Mouse (Mus musculus) E14TG2a.4 (cell line): ENCODE results near the gene Mef2a.

Experiments
- H3K27me3 ChIP-seq: 2 replicates; pipeline ENCODE4 v1.6.1; 2014; ENCODE audit warnings: low read length, control low read depth; ENCODE audit not compliant: insufficient read depth
- H3K36me3 ChIP-seq: 2 replicates; pipeline ENCODE4 v1.6.1; 2014; ENCODE audit warnings: low read length, control low read depth; ENCODE audit not compliant: insufficient read depth
- H3K4me1 ChIP-seq: replicated peaks from 2 replicates; pipeline ENCODE4 v1.6.1; 2014; ENCODE audit warnings: low read depth, low read length, control low read depth
- H3K4me3 ChIP-seq: replicated peaks from 2 replicates; pipeline ENCODE4 v1.5.1; 2014; ENCODE audit warnings: mild to moderate bottlenecking, low read length
- H3K9me3 ChIP-seq: 2 replicates; pipeline ENCODE4 v1.6.1; 2014; ENCODE audit warnings: low read length, control low read depth
- CTCF ChIP-seq: conservative IDR thresholded peaks from 2 replicates; pipeline ENCODE4 v1.5.1; 2014; ENCODE audit warnings: low read length
- NANOG ChIP-seq: IDR thresholded peaks from 2 replicates; pipeline ENCODE4 v1.6.1; 2014; ENCODE audit warnings: borderline replicate concordance, low read length, mixed read lengths
- POU5F1 ChIP-seq: IDR thresholded peaks from 2 replicates; pipeline ENCODE4 v1.6.1; 2014; ENCODE audit warnings: low read length, borderline replicate concordance

Mef2a gene

DNA sequence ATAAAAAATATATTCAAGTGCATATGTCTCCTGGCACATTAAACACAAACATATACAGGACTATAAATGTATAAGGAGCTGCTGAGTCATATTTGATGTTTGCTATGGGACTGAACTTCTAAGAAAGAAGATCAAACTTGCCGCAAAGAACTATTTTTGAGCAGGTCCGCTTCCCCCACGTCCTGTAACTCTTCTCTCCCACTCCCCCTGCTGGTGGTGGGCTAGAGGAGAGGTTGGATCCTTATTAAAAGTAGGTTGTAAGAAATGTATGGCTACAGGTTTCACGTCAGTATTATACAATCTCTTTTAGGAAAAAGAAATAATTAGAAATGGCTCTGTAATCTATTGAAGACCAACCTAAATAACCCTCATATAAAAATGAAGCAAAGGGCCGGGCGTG lies 19.0 kb downstream of the Mef2a start:
- Histone ChIP-seq H3K9me3 (no peaks in the 10 kb centered on the region), H3K4me3 (no peak overlapping the region), H3K4me1 (peaks cover 4% of the 10 kb centered on the region), H3K27me3 (no peaks in the 10 kb centered on the region), H3K36me3 (no peaks in the 10 kb centered on the region)
- TF ChIP-seq CTCF = no peak
- no peak for TF ChIP-seq NANOG
- TF ChIP-seq POU5F1 = no peak

DNA sequence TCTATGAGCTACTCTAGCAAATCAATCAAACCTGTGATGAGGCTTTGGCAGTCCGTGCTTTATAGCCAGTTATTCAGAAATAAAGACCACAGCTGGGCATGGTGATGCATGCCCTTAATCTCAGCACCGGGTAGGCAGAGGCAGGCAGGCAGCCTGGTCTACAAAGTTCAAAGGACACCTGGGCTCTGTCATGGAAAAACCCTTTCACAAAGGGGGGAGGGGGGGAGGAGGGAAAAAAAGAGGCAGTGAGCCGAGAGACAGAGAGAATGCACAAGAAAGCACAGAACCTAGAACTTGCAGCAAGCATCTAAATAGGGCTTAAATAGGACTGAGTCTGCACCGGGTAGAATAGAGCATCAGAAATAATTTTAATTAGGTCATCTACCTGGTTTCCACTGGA lies 19.7 kb downstream of the Mef2a start:
- TF ChIP-seq NANOG (no peak), POU5F1 (no peak), CTCF (no peak)
- Histone ChIP-seq H3K27me3 (no peaks in the 10 kb centered on the region), H3K9me3 (no peaks in the 10 kb centered on the region), H3K36me3 (no peaks in the 10 kb centered on the region), H3K4me1 (peaks cover 4% of the 10 kb centered on the region), H3K4me3 (no peak overlapping the region)

DNA sequence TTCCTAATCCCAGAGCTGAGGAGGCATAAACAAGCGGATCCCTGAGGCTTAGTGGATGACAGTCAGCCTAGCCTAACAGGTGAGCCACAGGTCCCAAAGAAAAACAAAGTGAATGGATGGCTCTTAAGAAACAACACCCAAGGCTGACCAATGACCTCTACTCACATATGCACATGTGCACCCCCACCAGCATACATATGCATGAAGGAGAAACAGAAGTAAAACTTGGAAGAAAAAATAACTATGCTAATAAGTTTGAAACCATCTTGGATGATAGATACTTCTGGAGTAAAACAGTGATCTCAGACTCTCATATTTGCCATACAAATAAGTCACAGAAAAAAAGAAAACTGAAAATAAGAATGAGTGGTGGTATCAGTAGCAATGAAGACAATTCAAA lies 28.2 kb downstream of the Mef2a start:
- TF ChIP-seq NANOG = no peak
- TF ChIP-seq CTCF = no peak
- no peak for TF ChIP-seq POU5F1
- no peaks in the 10 kb centered on the region; the same call in none of the 2 replicates for H3K4me1 ChIP-seq
- H3K27me3 ChIP-seq = no peaks in the 10 kb centered on the region
- H3K4me3 ChIP-seq = no peak overlapping the region
- H3K9me3 ChIP-seq = no peaks in the 10 kb centered on the region
- H3K36me3 ChIP-seq = no peaks in the 10 kb centered on the region

DNA sequence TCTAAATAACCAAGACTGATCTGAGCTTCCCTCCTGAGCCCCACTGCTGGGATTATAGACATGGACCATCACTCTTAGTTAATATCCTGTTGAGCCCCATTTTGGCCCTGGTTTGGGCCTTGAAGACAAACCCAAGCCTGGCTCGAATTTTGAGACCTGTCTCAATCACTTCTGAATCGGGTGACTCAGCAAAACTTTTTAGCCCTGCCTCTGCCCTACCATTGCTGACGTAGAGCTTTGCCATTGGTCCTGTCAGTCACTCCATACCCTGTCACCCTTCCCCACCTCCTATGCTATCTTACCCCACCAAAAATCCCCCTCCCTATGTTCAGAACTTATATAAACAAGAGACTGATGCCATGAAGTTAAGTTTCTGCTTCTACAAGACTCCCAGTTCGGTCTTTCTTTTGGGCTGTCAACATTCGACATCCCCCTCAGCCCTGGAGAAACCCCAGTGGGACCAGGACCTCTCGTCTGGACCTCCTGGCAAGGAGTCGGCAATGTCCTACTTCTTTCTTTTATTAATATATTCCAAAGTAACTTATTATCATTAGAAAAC lies 30.5 kb downstream of the Mef2a start:
- Histone ChIP-seq H3K4me3 (no peak overlapping the region), H3K9me3 (no peaks in the 10 kb centered on the region), H3K4me1 (no peaks in the 10 kb centered on the region; the same call in none of the 2 replicates), H3K27me3 (no peaks in the 10 kb centered on the region), H3K36me3 (no peaks in the 10 kb centered on the region)
- TF ChIP-seq POU5F1 = no peak
- TF ChIP-seq CTCF = no peak
- TF ChIP-seq NANOG = no peak

DNA sequence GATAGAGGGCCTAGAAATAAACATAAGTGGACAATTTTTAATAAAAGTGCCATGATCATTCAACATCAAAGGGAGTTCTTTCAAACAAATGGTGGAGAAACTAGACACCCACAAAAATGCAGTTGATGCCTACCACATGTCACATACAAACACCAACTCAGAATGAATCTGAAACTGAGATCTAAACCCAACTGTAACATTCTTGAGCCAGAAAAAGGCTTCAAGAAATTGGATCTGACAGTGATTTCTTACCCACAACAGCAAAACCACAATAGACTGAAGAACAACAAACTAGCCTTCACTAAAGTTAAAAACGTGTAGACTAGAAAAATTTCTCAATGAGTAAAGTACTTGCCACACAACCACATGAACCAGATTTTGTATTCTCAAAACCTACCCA lies 52.3 kb downstream of the Mef2a start:
- TF ChIP-seq CTCF (no peak), NANOG (no peak), POU5F1 (no peak)
- H3K4me1 ChIP-seq = no peaks in the 10 kb centered on the region
- no peaks in the 10 kb centered on the region for H3K36me3 ChIP-seq
- no peaks in the 10 kb centered on the region for H3K9me3 ChIP-seq
- H3K4me3 ChIP-seq = no peak overlapping the region
- no peaks in the 10 kb centered on the region for H3K27me3 ChIP-seq

DNA sequence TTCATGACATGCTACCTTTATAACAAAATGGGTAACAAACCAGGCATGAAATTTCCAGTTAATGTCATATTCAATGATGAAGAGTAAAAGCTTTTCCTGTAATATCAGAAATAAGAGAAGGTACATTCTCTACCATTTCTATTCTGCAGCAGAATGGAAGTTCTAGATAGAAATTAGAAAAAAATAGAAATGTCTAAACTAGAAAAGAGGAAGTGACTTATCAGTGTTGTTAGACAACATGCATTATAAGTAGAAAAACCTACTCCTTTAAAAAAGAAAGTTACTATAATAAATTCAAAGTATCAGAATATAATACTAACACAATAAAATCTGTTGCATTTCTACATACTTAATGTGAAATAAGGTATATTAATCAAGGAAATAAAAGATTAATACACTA lies 54.0 kb downstream of the Mef2a start:
- H3K27me3 ChIP-seq = no peaks in the 10 kb centered on the region
- H3K9me3 ChIP-seq = no peaks in the 10 kb centered on the region
- no peak overlapping the region for H3K4me3 ChIP-seq
- no peaks in the 10 kb centered on the region for H3K36me3 ChIP-seq
- no peaks in the 10 kb centered on the region for H3K4me1 ChIP-seq
- no peak for TF ChIP-seq POU5F1
- no peak for TF ChIP-seq CTCF
- no peak for TF ChIP-seq NANOG

DNA sequence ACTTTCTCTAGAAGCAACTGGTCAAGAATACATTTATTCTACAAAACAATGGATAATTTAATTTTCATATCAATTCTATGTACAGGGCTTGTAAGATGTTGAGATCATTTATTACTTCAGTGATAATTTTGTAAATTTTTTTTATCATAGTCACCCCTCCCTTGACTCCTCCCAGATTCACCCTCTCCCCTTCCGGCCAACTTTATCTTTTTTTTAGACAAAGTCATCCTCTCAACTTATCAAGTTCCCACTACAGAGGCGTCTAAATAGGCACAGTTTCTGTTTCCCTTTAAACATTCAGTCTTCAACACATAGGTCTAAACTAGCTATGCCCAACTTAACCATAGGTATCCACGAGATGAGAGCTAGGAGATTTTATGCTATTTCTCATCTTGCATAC lies 59.5 kb downstream of the Mef2a start:
- TF ChIP-seq NANOG = no peak
- TF ChIP-seq POU5F1 = no peak
- no peak for TF ChIP-seq CTCF
- H3K4me1 ChIP-seq = no peaks in the 10 kb centered on the region
- no peak overlapping the region for H3K4me3 ChIP-seq
- H3K9me3 ChIP-seq = no peaks in the 10 kb centered on the region
- no peaks in the 10 kb centered on the region for H3K27me3 ChIP-seq
- H3K36me3 ChIP-seq = no peaks in the 10 kb centered on the region

DNA sequence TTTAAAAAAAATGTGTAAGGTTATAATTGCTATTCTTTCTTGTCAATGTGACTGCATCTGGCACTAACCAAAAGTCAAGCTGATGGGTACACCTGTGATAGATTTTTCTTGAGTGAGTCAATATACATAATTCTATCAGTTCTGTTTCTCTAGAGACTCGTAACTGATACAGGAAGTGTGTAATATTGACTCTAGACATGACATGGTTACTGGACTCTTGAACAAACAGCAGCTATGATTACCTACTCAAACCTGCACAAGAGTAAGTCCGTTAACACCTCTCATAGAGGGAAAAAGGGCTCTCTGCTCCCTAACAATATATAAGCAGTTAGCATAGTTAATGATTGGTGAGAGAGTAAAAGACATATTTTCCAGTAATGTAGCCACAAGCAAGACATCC lies 62.5 kb downstream of the Mef2a start:
- Histone ChIP-seq H3K9me3 (peaks cover under 1% of the 10 kb centered on the region; the same call in 1 of the 2 replicates), H3K4me1 (no peaks in the 10 kb centered on the region), H3K36me3 (no peaks in the 10 kb centered on the region), H3K4me3 (no peak overlapping the region), H3K27me3 (no peaks in the 10 kb centered on the region)
- TF ChIP-seq POU5F1 = no peak
- no peak for TF ChIP-seq CTCF
- no peak for TF ChIP-seq NANOG

DNA sequence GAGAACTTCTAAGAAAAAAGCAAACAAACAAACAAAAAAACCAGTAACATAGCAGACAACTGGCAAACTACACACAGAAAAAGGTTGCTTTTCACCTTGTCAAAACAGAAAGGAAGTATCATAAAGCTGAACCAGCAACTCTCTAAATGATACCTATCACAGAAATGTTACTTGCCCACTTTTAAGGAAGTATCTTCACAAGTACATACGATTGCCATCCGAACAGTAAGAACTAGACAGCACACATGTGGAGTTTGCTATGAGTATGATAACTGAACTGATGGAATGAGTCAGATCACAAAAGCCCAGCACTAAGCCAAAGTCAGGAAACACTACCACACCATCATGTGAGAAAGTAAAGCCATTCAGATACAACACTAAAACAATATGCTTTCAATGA lies 64.6 kb downstream of the Mef2a start:
- H3K4me3 ChIP-seq = no peak overlapping the region
- no peak for TF ChIP-seq NANOG
- TF ChIP-seq POU5F1 = no peak
- TF ChIP-seq CTCF = no peak

More for the DNA sequence above, 64.6 kb downstream of the Mef2a start:
- Histone ChIP-seq H3K27me3 (no peaks in the 10 kb centered on the region), H3K9me3 (peaks cover 8% of the 10 kb centered on the region), H3K36me3 (0 out of 2 replicates have a peak, but pooled peaks cover 3% of the 10 kb centered on the region), H3K4me1 (no peaks in the 10 kb centered on the region)
